ENCODE assay signal across 9 mouse cellular contexts in the genomic region with DNA sequence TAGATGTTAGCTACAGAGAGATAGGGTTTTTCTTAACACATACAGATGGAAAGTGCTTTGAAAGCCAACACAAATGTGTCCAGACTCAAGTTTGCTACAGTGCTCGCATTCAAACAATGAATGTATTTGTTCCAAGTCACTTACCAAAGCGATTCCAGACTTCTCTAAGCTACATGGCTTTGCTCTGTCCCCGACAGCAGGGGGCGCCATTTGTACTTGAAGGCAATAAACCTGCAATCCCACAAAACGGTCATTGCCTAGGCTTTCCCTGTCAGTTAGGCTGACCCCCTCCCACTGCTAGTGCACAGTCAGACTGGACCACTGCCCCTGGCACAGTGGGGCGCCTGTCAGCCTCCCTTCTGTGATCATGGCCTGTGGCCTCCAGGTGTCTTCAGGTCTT. TPM values are rescaled to one million over a fixed set of nuclear protein-coding genes. Genes with fewer than 3 reads are reported as not detected.
DNase-seq lines count a peak whose midpoint lies in the region; ATAC-seq lines count a peak whose summit lies in the region.
"Had no signal": no experiment of that assay in that cellular context is flagged by ENCODE, and none has a peak within 500 bp of the region (broad histone marks: within the 10 kb centered on the region; RNA-seq: fewer than 3 reads in every experiment).

No protein-coding gene starts in this region.

- ATAC-seq in midbrain, embryonic 16.5 days = no peak

- H3K27me3 ChIP-seq in midbrain, embryonic 16.5 days (ENCODE audit: control insufficient read depth, insufficient read depth, low read depth, low read length) = no peaks in the 10 kb centered on the region

- peaks cover 10% of the 10 kb centered on the region for H3K36me3 ChIP-seq in midbrain, embryonic 16.5 days (ENCODE audit: control insufficient read depth, insufficient read depth, low read length)

- H3K9ac ChIP-seq in midbrain, embryonic 16.5 days (ENCODE audit: low read depth, low read length) = no peak overlapping the region
- H3K9ac ChIP-seq: midbrain, embryonic 12.5 days had no signal

- no peak overlapping the region for H3K4me3 ChIP-seq in midbrain, embryonic 16.5 days (ENCODE audit: low read depth, low read length)
- H3K4me3 ChIP-seq: midbrain, embryonic 12.5 days had no signal

- no peak overlapping the region for H3K27ac ChIP-seq in midbrain, embryonic 16.5 days (ENCODE audit: low read length)
- H3K27ac ChIP-seq: midbrain, embryonic 12.5 days had no signal

- no peaks in the 10 kb centered on the region for H3K4me1 ChIP-seq in midbrain, embryonic 16.5 days (ENCODE audit: control insufficient read depth, insufficient read depth, low read length)
- H3K4me1 ChIP-seq: midbrain, embryonic 12.5 days had no signal

- H3K9me3 ChIP-seq in midbrain, embryonic 16.5 days (replicated peaks; ENCODE audit: control insufficient read depth, low read length, poor library complexity, severe bottlenecking) = 0 out of 2 replicates have a peak, but pooled peaks cover 2% of the 10 kb centered on the region
- H3K9me3 ChIP-seq: midbrain, embryonic 12.5 days had no signal

- 35% methylated on average over 6 of the region's 6 CpGs for WGBS in midbrain, embryonic 16.5 days

- DNase-seq in heart, postnatal 14 days = peak; percentile 48 to 56
- no peak for DNase-seq in heart, adult 11 months
- peak; percentile 35 to 55 for DNase-seq in CD8-positive naive resting alpha-beta T cell, adult 2 months (ENCODE audit: low read depth in 2 of 2, low spot score in 2 of 2)
- peak; percentile 54 for DNase-seq in adipocyte (ENCODE audit: low spot score)
- peak; percentile 14 for DNase-seq in forelimb bud, embryonic 11.5 days (ENCODE audit: low read depth, low spot score)
- peak; percentile 20 to 35 for DNase-seq in lung, adult 18-20 months
- DNase-seq in spleen, postnatal 10 days (ENCODE audit: low spot score in 2 of 2) = peak; percentile 48 to 80

- H3K4me2 ChIP-seq in midbrain, embryonic 16.5 days (ENCODE audit: low read length) = no peak overlapping the region
- H3K4me2 ChIP-seq: midbrain, embryonic 12.5 days had no signal

- intact Hi-C loops in heart, postnatal 14 days (cut with DNase I) = no loop called here

RNA-seq across cellular contexts. Expression of gene Mrps10, which starts 8.7 kb away (rescaled TPM):
- total RNA-seq in heart, postnatal 14 days (2021) = 10 to 100 TPM; 25.1 to 26.2 TPM
- polyA plus RNA-seq in midbrain, embryonic 16.5 days (2015; fragmentation: Nextera tagmentation; extraction: Ambion mirVana) = 63.6 and 67.6 TPM in 2 replicates

RNA-seq across cellular contexts. Expression of gene Guca1b, which starts 25.2 kb away (rescaled TPM):
- under 1 TPM; 0.26 to 0.46 TPM for total RNA-seq in heart, postnatal 14 days (2021)
- 0.33 and 0.37 TPM in 2 replicates for polyA plus RNA-seq in midbrain, embryonic 16.5 days (2015; fragmentation: Nextera tagmentation; extraction: Ambion mirVana)

RNA-seq across cellular contexts. Expression of gene Guca1a, which starts 40.4 kb away (rescaled TPM):
- total RNA-seq in heart, postnatal 14 days (2021) = under 1 TPM in 1 of 2 experiments, not detected in 1; 0.44 TPM
- 0.29 and 0.50 TPM in 2 replicates for polyA plus RNA-seq in midbrain, embryonic 16.5 days (2015; fragmentation: Nextera tagmentation; extraction: Ambion mirVana)
